Mouse (Mus musculus) kidney, embryonic 14.5 days (tissue): ENCODE measurements around the gene Sh3yl1. TPM values are rescaled to one million over a fixed set of nuclear protein-coding genes. Genes with fewer than 3 reads are reported as not detected.

ENCODE experiments used
- ATAC-seq: fragments of 200-750 bp; cut with Nextera tagmentation; 2 replicates; pipeline ENCODE4 v1.8.0; 2017; ENCODE audit warnings: moderate number of reproducible peaks, mild to moderate bottlenecking, moderate TSS enrichment, moderate library complexity; ENCODE audit not compliant: low FRiP score, low TSS enrichment
- H3K27ac ChIP-seq: fragments of 300-500 bp; sonication (generic); 2 replicates; pipeline ENCODE4 v1.5.1; 2014; ENCODE audit warnings: low read depth, mild to moderate bottlenecking, low read length, moderate library complexity, mixed read lengths
- H3K27me3 ChIP-seq: fragments of 300-500 bp; sonication (generic); 2 replicates; pipeline ENCODE4 v1.6.1; 2014; ENCODE audit warnings: mild to moderate bottlenecking, low read length; ENCODE audit not compliant: control insufficient read depth, insufficient read depth
- H3K36me3 ChIP-seq: fragments of 300-500 bp; sonication (generic); 2 replicates; pipeline ENCODE4 v1.6.1; 2014; ENCODE audit warnings: low read length, mixed read lengths; ENCODE audit not compliant: control insufficient read depth, insufficient read depth
- H3K4me1 ChIP-seq: fragments of 300-500 bp; sonication (generic); 2 replicates; pipeline ENCODE4 v1.6.1; 2014; ENCODE audit warnings: low read length, mixed read lengths; ENCODE audit not compliant: control insufficient read depth, insufficient read depth
- H3K4me2 ChIP-seq: fragments of 300-500 bp; sonication (generic); replicated peaks from 2 replicates; pipeline ENCODE4 v1.6.1; 2014; ENCODE audit warnings: low read depth, mild to moderate bottlenecking, low read length
- H3K4me3 ChIP-seq: fragments of 300-500 bp; sonication (generic); 2 replicates; pipeline ENCODE4 v1.5.1; 2014; ENCODE audit warnings: mild to moderate bottlenecking, low read length
- H3K9ac ChIP-seq: fragments of 300-500 bp; sonication (generic); 2 replicates; pipeline ENCODE4 v1.6.1; 2014; ENCODE audit warnings: low read depth, mild to moderate bottlenecking, low read length, moderate library complexity
- H3K9me3 ChIP-seq: fragments of 300-500 bp; sonication (generic); 2 replicates; pipeline ENCODE4 v1.6.1; 2016; ENCODE audit warnings: low read length; ENCODE audit not compliant: control insufficient read depth
- WGBS: fragments of 180-500 bp; shearing (Covaris S2); extraction: QIAGEN DNeasy Blood & Tissue Kit; methylation state at CpG from one replicate; pipeline ENCODE4 v1.1.7; 2014; 5-methylcytosine and 5-hydroxymethylcytosine counted together
- polyA plus RNA-seq: library from polyadenylated mRNA; unstranded; fragments of >200 nt; fragmentation: Nextera tagmentation; extraction: Ambion mirVana; gene quantifications from 2 replicates; pipeline ENCODE4 v1.2.1, GENCODE M21; 2014

Gene Sh3yl1
- polyA plus RNA-seq, 1 experiment from 2014 or later: 22.9 TPM

DNA sequence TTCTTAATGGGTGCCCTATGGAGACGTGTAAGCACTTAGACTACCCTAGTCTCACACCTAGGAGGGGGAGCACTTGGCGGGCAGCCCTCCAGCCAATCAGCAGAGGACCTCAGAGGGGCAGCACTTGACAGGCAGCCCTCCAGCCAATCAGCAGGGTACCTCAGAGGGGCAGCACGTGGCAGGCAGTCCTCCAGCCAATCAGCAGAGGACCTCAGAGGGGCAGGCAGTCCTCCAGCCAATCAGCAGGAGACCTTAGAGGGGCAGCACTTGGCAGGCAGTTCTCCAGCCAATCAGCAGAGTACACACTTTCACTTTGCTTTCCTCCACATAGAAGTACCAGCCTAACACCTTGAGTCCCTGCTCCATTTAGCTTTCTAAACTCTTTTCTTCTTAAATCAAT lies 10.9 kb downstream of the Sh3yl1 start:
- H3K36me3 ChIP-seq: 0 out of 2 replicates have a peak, but pooled peaks cover 3% of the 10 kb centered on the region
- no peak overlapping the region for H3K4me2 ChIP-seq
- H3K4me3 ChIP-seq: no peak overlapping the region
- H3K27ac ChIP-seq: no peak overlapping the region
- no peaks in the 10 kb centered on the region for H3K27me3 ChIP-seq
- no peak for ATAC-seq
- H3K9ac ChIP-seq: no peak overlapping the region
- 78% methylated on average over 3 of the region's 3 CpGs for WGBS
- no peaks in the 10 kb centered on the region for H3K9me3 ChIP-seq
- no peaks in the 10 kb centered on the region for H3K4me1 ChIP-seq

DNA sequence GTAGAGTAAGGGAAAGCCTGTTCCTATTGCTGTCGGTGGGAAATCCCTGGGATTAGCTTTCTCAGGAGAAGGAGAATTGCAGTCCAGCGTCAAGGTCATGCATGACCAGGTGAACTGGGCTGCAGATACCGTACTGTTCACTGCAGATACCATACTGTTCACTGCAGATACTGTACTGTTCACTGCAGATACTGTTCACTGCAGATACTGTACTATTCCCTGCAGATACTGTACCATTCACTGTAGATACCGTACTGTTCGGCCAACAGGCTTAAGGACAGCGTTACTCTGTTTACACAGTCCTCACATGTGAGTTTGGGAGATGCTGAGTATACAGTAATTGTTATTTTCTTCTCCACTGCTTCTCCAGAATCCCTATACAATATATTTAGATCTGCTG lies 16.7 kb downstream of the Sh3yl1 start:
- Histone ChIP-seq H3K9ac (no peak overlapping the region), H3K27me3 (no peaks in the 10 kb centered on the region), H3K27ac (no peak overlapping the region), H3K4me3 (no peak overlapping the region), H3K4me1 (no peaks in the 10 kb centered on the region), H3K36me3 (0 out of 2 replicates have a peak, but pooled peaks cover 3% of the 10 kb centered on the region), H3K9me3 (no peaks in the 10 kb centered on the region), H3K4me2 (no peak overlapping the region)
- no peak for ATAC-seq
- 86% methylated on average over 6 of the region's 6 CpGs for WGBS

DNA sequence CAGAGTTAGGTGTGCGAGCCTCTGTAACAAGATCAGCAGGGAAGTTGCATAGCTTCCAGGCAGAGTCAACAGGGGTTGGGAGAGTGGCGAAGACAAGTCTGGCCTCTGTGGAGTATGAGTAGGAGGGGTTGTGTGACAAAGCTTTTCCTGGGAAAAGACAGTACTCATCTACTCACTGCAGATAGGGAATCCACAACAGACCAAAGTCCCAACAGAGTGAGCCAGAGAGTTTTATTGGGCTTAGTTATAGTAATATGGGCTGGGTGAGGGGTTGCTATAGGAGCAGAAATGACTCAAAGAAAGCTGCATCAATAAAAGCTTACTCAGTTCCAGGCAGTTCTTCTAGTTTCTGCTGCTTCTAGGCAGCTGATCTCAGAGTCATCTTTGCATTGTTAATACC lies 21.8 kb downstream of the Sh3yl1 start:
- no peak overlapping the region for H3K4me3 ChIP-seq
- H3K4me2 ChIP-seq: no peak overlapping the region
- H3K9me3 ChIP-seq: no peaks in the 10 kb centered on the region
- H3K36me3 ChIP-seq: no peaks in the 10 kb centered on the region
- no peak for ATAC-seq
- no peak overlapping the region for H3K9ac ChIP-seq
- no peaks in the 10 kb centered on the region for H3K4me1 ChIP-seq
- no peak overlapping the region for H3K27ac ChIP-seq
- H3K27me3 ChIP-seq: no peaks in the 10 kb centered on the region
- WGBS: 86% methylated on average over 2 of the region's 2 CpGs

DNA sequence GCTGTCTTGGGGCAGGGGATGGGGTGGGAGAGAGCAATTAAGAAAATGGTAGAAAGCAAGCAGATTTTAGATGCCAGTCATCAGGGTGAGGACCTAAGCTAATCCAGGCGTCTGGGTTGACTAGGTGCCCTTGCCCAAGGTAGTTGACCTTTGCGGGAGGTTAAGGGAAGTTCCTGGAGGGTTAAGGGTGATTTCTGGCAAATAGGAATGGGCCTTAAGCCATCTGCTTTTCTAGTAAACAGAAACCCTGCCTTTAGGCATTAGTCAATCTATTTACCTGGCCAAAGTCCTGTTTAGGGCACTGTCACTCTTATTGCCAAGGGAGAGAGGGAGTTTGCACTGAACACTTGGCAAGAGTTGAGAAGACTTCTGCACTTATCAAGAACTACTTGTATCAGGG lies 25.4 kb downstream of the Sh3yl1 start:
- no peak overlapping the region for H3K4me2 ChIP-seq
- no peaks in the 10 kb centered on the region for H3K9me3 ChIP-seq
- 53% methylated on average over 2 of the region's 2 CpGs for WGBS
- no peaks in the 10 kb centered on the region for H3K4me1 ChIP-seq
- H3K4me3 ChIP-seq: no peak overlapping the region
- no peak for ATAC-seq
- H3K27me3 ChIP-seq: no peaks in the 10 kb centered on the region
- no peak overlapping the region for H3K27ac ChIP-seq
- H3K36me3 ChIP-seq: peaks cover 7% of the 10 kb centered on the region
- no peak overlapping the region for H3K9ac ChIP-seq

DNA sequence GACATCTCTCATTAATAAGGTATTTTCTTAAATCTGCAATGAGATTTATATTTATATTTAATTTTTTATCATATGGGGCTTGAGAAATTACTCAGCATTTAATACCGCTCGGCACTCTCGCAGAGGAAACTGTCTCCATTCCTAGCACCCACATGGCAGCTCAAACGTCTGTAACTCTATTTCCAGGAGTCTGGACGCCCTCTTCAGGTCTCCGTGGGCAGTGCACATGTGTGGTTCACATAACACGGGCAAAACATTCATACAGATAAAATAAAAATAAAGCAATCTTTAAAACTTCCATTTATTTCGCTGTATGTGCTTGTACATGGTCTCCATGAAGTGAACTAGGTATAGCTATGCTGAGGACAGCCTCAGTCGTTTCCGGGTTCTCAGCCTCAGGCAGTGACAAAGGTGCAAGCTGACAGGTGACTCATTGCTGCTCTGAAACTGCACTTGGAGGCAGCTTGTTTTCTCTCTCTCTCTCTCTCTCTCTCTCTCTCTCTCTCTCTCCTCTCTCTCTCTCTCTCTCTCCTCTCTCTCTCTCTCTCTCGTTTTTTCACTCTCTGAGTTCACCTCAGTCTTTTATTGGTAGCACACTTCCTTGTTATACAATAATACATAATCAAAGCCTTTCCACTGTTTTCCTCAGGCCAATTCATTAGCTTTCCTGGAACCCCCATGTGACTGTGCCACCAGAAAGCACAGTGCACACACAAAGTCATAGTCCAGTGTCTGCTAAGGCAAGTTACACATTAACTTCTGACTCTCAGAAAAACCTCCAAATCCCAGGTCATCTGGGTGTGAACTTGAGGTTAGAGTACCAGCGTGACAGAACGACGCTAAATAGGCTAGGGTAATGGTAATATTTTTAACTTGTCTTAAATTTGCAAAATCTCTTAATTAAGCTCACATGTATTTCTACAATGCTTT lies 31.9 kb downstream of the Sh3yl1 start:
- Histone ChIP-seq H3K9ac (no peak overlapping the region), H3K9me3 (no peaks in the 10 kb centered on the region), H3K4me3 (no peak overlapping the region), H3K27me3 (no peaks in the 10 kb centered on the region), H3K4me2 (no peak overlapping the region), H3K36me3 (peaks cover 7% of the 10 kb centered on the region), H3K4me1 (no peaks in the 10 kb centered on the region), H3K27ac (no peak overlapping the region)
- 81% methylated on average over 14 of the region's 14 CpGs for WGBS
- no peak for ATAC-seq

DNA sequence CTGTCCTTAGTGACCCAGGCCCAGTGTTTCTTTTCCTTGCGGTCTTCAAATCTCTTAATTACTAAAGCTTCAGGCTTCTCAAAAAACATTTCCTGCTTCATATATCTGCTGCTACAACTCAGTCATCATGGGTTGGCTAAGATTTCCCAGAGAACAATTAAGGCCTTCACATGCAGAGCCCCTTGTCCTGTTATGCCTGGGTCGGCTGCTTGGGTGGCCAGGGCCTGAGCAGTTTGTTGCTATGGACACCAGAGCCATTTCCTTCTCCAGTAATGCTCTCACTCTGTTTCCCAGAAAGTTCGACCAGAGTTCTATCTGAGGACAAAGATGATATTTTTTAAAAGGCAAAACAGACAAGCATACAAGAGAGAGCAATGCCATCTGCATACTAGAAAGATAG lies 32.7 kb downstream of the Sh3yl1 start:
- no peak overlapping the region for H3K4me3 ChIP-seq
- no peaks in the 10 kb centered on the region for H3K27me3 ChIP-seq
- no peak overlapping the region for H3K4me2 ChIP-seq
- H3K9me3 ChIP-seq: no peaks in the 10 kb centered on the region
- 48% methylated on average over 3 of the region's 3 CpGs for WGBS
- no peak for ATAC-seq
- H3K9ac ChIP-seq: no peak overlapping the region
- no peaks in the 10 kb centered on the region for H3K4me1 ChIP-seq
- peaks cover 7% of the 10 kb centered on the region for H3K36me3 ChIP-seq
- H3K27ac ChIP-seq: no peak overlapping the region; the same call in 1 of the 2 replicates

DNA sequence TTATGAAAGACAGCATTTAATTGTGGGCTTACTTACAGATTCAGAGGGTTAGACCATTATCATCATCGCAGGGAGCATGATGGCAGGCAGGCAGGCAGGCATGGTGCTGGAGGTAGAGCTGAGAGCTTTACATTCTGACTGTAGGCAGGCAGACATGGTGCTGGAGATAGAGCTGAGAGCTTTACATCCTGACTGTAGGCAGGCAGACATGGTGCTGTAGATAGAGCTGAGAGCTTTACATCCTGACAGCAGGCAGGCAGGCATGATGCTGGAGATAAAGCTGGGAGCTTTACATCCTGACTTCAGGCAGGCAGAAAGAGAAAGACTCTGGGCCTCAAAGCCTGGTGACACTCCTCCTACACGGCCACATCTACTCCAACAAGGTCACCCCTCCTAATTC lies 59.2 kb downstream of the Sh3yl1 start:
- Histone ChIP-seq H3K9me3 (0 out of 2 replicates have a peak, but pooled peaks cover 4% of the 10 kb centered on the region), H3K4me3 (no peak overlapping the region), H3K27me3 (no peaks in the 10 kb centered on the region), H3K9ac (no peak overlapping the region), H3K4me2 (no peak overlapping the region), H3K36me3 (no peaks in the 10 kb centered on the region), H3K4me1 (no peaks in the 10 kb centered on the region), H3K27ac (no peak overlapping the region)
- ATAC-seq: no peak
- WGBS: 77% methylated on average over 2 of the region's 2 CpGs

DNA sequence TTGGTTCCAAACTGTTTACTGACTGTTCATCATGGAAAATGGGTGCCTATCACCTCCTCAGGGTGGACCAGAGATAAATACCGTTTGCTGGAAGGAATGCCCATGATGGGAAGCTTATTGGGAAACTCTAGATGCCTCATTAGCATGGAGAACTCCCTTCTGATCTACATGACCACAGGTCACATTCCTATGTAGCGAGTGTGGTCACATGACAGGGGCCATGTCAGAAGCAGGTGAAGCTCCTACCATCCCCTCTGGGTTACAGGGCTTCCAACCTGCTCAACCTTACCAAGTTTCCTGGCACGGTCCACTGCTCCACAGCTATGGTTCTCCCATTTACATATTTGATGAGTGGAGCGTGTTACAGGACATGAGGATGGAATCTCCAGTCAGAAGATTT lies 92.3 kb downstream of the Sh3yl1 start:
- H3K36me3 ChIP-seq: no peaks in the 10 kb centered on the region
- 79% methylated on average over 4 of the region's 4 CpGs for WGBS
- no peaks in the 10 kb centered on the region for H3K9me3 ChIP-seq
- no peaks in the 10 kb centered on the region for H3K27me3 ChIP-seq
- H3K4me2 ChIP-seq: no peak overlapping the region
- H3K4me1 ChIP-seq: no peaks in the 10 kb centered on the region
- H3K9ac ChIP-seq: no peak overlapping the region
- no peak for ATAC-seq
- H3K4me3 ChIP-seq: no peak overlapping the region
- no peak overlapping the region for H3K27ac ChIP-seq

DNA sequence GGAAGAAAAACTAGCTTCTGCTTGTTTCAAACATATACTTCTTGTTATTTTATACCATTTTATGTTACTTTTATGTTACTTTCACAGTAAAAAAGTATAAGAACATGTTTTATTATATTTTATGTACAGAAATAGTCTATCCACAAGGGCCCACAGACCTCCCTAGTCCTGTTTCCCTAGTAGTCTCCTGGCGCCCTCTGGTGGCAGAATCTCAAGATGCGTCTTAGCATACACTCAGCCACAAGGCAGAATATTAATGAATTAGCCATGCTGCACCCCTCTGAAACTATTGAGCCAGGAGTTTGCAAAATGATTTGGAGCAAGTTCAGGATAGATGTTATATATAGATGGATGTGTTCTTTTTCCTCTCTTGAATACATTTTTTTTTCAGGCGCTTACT lies 93.5 kb downstream of the Sh3yl1 start:
- H3K9ac ChIP-seq: no peak overlapping the region
- H3K27me3 ChIP-seq: no peaks in the 10 kb centered on the region
- no peaks in the 10 kb centered on the region for H3K9me3 ChIP-seq
- no peak overlapping the region for H3K4me2 ChIP-seq
- no peaks in the 10 kb centered on the region for H3K36me3 ChIP-seq
- 22% methylated on average over 3 of the region's 3 CpGs for WGBS
- H3K27ac ChIP-seq: no peak overlapping the region
- no peaks in the 10 kb centered on the region for H3K4me1 ChIP-seq
- ATAC-seq: peak; percentile 66; the same call in 1 of the 2 replicates
- no peak overlapping the region for H3K4me3 ChIP-seq
